Mouse (Mus musculus) E14TG2a.4 (cell line): ENCODE data around the gene Emc4.

Source experiments
- CTCF ChIP-seq: conservative IDR thresholded peaks from 2 replicates; pipeline ENCODE4 v1.5.1; 2014; ENCODE audit warnings: low read length
- POU5F1 ChIP-seq: IDR thresholded peaks from 2 replicates; pipeline ENCODE4 v1.6.1; 2014; ENCODE audit warnings: low read length, borderline replicate concordance

GRCm38 (mm10) chr2:112373141-112373540 is 5.3 kb upstream of the Emc4 start:
- TF ChIP-seq POU5F1, result no peak
- no peak for TF ChIP-seq CTCF
